Mouse (Mus musculus): ENCODE data around the gene Nemp1.

Nemp1 gene

DNA sequence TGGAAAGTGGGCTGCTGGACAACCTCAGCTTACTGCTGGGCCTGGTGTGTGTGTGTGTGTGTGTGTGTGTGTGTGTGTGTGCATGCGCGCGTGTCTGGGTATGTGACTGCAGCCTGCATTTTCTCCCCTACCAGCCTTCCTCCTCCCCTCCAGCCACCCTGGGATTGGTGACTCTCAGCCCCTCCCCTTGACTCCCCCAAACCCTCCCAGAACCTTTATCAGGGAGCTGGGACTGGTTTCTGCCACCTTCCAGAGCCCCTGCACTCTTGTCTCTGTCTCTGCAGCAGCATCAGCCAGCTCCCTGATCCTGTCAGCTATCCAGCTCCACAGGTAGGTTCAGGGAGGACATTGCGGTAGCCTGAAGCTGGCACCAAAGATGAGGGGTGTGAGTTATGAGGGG is 58.4 kb downstream of the Nemp1 start:
- DNase-seq (ENCODE audit: low read depth), result no peak

DNA sequence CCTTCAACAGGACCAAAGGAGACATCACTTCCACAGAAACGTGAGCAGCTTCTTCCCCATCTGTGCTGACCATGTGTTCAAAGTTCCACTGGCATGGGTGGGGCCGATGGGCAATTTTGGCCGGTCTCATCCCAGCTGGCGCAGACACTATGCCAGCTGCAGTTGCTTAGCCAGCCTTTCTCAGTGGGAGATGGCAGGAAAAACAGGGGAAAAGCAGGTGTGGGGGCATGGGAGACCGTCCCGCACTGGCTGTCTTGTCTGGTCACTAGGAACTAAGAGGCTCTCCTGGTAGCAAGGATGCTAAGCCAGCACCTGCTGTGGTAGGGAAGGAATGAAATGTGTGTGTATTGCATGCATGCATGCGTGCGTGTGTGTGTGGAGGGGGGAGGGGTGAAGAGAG is 61.7 kb downstream of the Nemp1 start:
- no peak for DNase-seq (ENCODE audit: low read depth)

DNA sequence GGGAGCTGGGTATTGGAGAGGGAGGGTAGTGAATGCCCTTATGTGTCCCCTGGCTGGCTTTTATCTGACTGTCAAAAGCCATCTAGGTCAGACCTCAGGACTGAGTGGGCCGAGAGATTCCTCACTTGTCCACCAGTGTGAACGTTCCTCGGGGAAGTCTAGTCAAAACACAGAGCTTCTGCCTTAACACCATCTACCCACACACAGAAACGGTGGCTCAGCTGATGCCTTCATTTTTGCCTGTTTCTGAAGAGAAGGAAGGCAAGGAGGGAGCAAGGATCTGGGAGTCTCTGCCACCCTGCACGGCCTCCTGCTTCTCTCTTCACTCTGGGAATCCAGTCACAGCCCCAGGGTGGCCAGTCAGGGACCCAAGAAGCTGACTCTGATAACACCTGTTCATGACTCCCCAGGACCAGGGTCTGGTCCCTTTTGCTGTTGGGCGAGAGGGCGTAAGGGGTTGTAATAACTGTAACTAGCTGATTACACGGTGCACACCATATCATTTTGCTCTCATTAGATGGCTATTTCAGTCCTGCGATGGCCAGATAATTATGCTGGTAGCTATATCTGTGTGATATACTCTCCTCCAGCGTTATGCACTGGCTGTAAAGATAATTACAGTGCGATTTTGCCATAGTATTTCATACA is 63.7 kb downstream of the Nemp1 start:
- DNase-seq (ENCODE audit: low read depth), result no peak

DNA sequence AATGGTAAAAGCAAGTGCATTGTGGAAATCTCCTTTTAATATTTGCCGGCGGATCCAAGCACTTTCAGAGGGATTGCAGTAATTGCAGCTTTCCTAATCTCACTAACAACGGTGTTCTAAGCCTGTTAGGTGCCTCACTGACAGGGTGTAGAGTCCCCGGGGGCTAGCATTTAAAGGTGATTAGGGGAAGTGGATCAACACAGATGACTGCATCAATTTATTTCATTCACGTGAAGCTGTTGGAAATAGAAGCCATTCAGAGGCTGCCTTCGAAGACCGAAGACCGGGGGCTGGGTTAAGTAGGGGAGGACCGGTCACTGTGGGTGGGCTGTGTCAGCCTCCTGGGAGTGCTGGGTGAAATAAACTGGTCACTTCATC is 64.2 kb downstream of the Nemp1 start:
- no peak for DNase-seq (ENCODE audit: low read depth)

DNA sequence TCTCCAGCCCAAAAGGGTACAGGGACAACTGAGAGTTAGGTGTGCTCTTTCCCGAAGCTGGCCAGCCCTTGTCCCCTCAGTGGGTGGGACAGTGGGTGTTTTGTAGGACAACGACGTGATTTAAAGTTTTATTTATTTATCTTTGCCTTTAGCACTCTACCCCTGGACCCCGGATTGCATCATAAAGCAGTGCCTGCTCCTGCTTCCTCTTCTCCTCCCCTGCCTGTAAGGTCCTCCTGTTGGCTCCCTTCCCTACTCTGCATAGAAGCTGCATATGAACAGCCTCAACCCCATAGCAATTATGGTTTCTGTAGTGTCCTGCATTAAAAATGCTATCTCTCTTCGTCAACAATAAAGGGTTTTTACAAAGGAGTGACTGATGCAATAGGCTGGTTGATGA is 64.7 kb downstream of the Nemp1 start:
- DNase-seq (ENCODE audit: low read depth), result no peak

DNA sequence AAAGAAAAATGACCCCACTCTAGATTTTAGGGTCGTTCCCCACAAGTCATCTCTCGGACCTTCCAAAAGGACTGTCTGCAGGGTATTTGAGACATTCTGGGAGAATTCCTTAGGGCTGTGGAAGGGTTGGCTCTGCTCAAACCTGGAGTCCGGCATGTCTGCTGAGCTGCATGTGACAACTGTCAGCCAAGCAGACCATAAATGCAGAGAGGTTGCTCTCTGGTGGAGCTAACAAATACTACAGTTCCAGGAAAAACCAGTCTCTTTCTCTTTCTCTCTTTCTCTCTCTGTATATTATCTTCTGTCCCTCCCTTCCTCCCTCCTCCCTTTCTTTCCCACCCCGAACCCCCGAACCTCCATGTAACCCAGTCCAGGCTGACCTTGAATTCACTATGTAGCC is 67.7 kb downstream of the Nemp1 start:
- no peak for DNase-seq (ENCODE audit: low read depth)

DNA sequence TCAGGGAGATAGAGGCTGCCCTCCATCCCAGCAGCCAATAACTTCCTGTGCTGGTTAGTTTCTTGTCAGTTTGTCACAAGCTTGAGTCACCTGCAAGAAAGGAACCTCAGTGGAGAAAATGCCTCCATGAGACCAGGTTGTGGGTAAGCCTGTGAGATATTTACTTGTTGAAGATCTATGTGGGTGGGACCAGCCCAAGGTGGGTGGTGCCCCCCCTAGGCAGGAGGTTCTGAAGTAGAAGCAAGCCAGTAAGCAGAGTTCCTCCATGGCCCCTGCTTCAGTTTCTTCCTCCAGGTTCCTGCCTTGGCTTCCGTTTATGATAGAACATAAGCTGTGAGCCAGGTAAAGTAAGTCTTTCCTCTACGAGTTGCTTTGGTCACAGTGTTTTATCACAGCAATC is 69.6 kb downstream of the Nemp1 start:
- no peak for DNase-seq (ENCODE audit: low read depth)

DNA sequence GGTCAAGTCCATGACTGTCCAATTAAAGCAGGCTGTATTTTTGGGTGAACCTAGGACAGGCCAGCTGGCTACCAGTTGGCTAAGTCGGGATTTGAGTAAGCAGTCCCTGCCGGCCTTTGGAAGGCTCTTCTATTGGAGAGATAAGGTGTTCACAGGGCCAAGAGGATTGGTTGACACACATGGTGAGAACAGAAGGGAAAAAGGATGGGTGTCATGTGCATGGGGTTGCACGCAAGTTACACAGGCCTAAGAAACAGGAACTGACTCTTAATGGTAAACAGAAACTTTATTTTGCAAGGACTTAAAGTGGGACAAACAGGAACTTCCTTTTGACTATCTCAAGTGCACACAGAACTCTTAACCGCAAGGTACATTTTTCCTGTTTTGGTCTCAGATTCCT is 70.2 kb downstream of the Nemp1 start:
- no peak for DNase-seq (ENCODE audit: low read depth)

DNA sequence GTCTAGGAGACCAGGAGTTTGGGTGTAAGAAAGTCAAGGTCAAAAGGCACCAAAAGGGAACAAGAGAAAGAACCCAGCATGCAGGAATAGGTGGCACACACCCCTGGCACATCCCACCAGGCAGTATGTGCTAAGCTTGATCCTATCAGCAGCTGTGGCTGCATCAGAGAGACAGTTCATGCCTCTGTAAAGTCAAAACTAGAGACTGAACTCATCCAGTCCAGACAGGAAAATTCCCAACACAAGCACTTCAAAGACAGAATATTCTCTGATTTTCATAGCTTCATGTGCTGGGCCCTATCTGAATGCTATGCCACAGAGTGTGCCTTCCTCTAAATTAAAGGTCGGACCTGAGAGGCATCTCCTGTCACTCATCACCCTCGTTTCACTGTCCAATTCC is 70.9 kb downstream of the Nemp1 start:
- no peak for DNase-seq (ENCODE audit: low read depth)

DNA sequence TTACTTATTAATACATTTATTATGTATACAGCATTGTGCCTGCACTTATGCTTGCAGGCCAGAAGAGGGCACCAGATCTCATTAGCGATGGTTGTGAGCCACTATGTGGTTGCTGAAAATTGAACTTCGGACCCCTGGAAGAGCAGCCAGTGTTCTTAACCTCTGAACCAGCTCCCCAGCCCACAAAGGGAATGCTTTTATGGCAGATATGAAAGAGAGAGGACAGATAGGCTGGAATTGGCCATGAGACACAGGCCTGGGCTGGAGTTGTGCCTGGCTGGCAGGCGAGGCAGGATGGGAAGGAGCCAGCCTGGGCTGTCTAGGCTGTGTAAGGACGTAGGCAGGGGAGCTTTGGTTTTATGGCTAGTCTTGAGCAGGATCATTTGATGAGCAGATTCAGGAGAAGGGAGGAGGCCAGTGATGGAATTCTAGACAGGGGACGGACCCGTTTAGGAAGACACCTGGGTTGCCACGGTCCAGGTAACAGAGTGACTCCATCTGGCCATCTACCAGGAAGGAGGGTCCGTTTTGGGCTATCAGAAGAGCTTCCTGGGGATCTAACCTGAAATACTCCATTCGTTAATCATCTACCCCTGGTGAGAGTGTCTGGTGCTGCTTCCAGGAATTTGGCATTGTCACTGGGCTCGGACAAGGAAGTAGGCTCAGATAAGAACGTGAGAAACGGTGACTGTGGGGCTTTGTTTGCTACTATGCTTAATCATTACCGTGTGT is 71.6 kb downstream of the Nemp1 start:
- DNase-seq (ENCODE audit: low read depth), result no peak

DNA sequence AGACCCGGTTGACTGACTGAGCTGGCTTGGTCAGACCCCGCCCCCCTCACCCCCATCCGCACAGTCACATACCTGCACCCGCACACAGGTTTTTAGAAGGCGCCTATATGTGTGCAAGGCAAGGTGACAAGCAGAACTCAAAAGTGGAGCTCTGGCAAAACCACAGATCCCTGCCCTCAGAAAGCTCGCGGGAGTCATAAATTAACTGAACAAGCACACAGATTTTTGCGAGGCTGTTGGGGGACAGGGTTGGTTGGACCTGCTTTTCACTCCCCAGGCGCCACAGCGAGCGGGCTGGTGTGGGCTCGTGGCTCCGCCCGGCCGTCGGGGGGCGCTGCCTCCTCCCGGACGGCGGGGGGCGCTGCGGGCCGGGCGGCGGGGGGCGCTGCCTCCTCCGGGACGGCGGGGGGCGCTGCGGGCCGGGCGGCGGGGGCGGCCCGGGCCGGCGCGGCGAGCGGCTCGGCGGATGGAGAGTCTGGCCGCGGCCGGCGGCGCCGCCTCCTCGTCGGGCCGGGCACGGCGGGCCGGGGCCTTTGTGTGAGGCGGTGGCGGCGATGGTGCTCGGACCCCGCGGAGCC is 72.5 kb downstream of the Nemp1 start, which contains the start of gene Zbtb39:
Gene Zbtb39 (plus strand): TSS at position 456 of the 578 bp plus-strand sequence.
- DNase-seq (ENCODE audit: low read depth), result no peak

DNA sequence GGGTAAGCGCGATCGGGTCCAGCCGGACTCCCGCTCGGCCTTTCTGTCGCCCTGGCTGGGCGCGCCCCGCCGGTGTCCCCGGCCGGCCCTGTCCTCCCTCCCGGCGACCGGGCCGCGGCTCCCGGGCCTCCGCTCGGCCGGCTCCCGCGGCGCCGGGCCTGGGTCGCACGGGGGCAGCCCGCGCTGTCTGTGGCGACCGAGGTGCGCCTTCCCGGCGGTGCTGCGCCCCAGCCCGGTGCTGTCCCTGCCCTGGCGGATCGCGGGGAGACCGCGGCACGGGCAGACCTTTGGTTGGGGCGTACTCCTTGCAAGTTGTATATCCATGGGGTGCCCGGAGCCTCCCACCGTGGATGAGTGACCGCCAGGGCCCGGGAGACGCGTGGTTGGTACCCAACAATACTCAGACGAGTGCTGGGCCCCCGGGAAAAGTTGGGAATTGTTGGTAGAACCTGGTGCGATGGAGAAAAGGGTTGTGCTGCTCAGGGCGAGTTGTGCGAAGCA is 73.0 kb downstream of the Nemp1 start:
- no peak for DNase-seq (ENCODE audit: low read depth)

DNA sequence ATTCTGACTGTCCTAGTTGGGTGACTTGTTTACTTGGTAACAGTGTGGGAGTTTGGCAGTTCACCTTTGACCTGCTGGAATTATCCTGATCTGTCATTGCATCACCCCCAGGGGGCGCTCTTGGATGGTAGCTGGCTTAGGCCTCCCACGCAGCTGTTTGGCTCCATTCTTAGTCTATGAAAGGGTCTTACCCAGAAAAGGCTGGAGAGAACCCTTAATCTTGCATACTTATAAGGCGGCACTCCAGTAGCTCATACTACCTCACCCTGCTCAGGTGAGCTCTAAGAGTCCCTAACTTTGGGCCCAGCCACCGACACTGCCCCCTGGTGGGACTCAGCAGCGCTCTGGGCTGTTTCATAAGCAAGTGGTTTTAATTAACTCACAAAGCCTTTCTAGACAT is 78.0 kb downstream of the Nemp1 start:
- no peak for DNase-seq (ENCODE audit: low read depth)

DNA sequence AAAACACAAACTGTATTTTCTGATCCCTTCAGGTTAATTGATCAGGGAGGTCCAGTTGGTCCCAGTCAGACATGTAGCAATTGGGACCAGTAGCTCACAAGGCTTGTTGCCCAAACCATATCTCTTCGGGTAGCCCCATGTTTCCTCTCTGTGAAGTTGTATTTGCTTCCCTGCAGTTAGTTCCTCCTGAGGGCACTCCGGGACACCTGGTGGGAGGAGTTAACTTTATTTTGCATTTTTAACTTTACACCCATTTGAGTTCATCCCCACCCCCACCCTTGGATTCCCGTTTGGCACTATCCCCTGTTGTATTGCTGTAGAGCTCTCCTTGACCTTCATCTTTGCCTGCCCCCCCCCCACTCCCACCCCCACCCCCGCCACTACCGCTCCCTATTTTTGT is 79.2 kb downstream of the Nemp1 start:
- DNase-seq (ENCODE audit: low read depth), result no peak

DNA sequence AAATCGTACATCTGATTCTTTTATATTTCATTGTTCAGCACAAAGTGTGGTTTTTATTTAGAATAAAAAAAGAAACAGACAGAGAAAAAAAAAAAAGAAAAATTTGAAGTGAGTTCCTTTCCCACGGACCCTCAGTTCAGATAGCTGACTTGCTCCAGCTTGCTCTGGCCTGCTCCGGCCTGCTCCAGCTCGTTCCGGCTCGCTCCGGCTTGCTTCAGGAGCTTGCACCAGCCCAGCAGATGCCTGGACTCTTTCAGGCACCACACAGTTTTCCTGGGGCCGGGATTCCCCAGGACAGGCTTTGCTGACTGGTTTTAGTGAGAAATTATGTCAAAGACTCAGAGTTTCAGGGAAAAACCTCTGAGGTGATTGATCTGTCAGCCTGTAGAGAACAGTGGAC is 80.6 kb downstream of the Nemp1 start:
- no peak for DNase-seq (ENCODE audit: low read depth)

DNA sequence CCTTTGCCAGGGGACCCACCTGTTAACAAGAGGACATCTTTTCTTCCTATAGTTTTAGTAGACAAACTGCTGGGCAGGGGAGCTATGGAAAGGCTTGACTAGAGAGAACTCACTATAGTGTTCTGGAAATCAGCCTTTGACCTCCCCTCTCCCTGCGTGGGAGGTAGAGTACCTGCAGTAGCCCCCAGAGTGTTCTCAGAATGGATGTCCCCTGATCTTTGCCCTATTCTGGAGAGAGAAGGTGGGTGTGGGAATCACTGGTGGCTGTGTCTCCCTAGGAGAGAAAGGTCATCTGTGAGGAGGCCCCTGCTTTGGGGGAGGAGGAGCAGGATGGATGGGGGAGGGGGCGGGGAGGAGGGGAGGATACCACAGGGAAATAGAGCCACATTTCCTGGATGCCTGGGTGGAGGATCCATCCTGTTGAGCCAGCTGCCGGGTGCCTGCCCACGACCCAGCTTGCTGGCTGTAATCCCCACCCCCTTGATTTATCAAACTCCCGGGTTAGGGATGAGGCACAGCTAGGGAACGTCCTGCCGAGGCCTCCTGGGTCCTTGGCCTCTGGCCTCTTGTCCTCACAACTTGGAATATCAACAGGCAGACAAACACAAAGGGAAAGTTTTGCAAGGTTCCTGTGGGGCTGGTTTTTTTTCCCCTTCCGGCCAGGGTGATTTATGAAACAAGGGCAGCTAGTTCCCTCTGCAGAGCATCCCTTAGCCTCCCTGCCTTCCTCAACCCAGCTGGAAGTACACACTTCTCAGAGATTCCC is 82.3 kb downstream of the Nemp1 start:
- no peak for DNase-seq (ENCODE audit: low read depth)

DNA sequence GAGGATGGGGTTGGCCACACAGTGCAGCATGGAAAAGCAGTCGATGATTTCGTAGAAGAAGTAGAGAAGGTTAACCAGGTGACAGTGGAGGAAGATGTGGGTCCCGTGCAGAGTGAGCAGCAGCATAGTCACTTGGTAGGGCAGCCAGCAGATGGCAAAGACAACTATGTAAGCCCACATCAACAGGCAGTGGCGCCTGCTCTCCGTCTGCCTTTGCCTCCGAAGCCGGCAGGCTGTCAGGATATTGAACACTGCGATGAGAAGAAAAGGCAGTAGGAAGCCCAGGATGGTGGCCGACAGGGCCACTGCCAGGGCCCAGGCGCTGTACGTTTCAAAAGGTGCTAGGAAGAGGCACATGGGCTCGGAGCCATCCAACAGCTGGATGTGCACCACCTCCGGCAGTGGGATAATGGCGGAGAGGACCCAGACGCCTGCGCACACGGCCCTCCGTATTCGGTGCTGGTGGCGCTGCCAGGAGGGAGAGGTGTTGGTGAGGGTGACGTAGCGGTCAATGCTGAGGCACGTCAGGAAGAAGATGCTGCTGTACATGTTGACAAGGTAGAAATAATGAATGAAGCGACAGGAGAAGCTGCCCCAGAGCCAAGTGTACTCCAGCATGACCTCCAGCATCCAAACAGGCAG is 83.6 kb downstream of the Nemp1 start:
- no peak for DNase-seq (ENCODE audit: low read depth)

Data from fibroblast of lung, adult 2 months (primary cell).